Mouse (Mus musculus): ENCODE results near the gene Tyk2.

Tyk2 gene

GRCm38 (mm10) chr9:21107607-21108237 lies 23.3 kb downstream of the Tyk2 start:
- DNase-seq = no peak

DNA sequence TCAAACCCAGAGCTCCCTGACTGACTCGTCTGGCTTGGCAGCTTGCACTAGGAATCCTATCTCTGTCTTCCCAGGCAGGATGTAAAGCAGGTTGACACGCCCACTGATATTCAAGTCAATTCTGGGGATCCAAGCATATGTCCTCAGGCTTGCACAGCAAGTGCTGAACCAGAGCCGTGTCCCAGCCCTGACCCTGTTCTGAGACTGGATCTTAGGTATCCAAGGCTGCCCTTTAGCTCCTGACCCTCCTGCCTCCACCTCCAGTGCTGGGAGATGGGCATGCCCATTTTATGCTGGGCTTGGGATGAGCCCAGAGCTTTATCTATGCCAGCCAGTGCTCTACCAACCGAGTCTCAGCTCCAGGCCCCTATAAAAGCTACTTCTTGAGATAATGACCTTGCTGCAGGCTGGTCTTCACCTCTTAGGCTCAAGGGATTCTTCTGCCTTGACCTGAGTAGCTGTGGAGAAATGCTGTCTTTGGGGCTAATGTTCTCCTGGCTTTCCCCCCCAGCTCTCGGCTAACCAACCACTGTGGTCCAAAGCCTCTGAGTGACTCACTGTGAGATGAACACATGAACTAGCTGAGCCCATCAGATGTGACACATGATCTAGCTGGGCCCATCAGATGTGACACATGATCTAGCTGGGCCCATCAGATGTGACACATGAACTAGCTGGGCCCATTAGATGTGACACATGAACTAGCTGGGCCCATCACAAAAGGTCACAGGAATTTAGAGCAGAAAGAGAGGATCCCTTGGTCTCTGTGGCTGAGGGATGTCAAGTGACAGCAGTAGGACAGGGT lies 25.1 kb downstream of the Tyk2 start:
- DNase-seq = no peak

DNA sequence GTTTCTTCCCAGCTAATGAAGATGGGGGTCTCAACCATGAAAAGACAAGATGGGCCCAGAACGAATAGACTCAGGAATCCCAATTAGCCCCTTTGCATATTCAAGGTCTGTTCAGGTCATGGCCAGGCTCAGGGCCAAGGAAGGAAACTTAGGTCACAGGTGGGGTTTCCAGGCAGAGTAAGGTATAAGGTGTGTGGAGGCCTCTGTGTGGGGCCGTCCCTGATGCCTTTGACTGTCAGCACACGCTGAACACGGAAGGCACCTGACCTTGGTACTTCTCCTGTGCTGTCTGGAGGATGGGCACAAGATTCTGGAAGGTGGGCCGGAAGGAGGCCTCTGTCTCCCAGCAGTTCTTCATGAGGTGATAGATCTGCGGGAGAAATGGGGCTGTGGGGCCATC lies 26.2 kb downstream of the Tyk2 start:
- no peak for DNase-seq

- no peak for DNase-seq
These were observed 29.0 kb downstream of the Tyk2 start for GRCm38 (mm10) chr9:21102076-21102475.

DNA sequence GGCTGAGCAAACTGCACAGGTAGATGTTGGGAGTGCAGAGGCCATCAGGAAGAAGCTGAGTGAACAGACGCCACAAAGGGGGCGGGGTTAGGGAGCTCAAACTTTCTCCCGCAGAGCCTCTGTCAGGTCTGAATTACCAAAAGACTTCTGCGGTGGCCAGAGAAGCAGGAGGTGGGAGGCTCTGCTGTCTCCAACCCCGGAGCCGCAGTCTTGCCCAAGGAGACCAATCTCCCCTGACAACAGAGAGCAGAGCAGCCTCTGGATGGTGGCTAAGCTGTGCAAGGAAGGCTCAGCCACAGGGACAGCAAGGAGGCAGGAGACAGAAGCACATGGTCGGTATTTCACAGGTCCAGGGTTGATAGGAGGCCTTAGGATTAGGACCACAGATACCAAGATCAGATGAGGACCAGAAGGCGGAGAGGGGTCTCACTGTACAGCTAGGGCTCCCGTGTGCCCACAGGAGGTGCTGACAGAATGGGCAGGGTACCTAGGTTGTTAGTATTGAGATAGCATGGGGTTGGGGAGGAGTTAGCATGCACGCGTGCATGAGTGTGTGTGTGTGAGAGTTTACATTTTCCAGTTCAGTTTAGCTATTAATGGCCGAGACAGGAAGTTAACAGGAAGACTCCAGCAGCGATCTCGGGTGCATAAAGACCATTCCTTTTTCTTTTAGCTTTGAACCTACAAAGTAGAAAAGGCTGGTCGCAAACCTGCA lies 30.4 kb downstream of the Tyk2 start:
- no peak for DNase-seq

GRCm38 (mm10) chr9:21097793-21098192 lies 33.2 kb downstream of the Tyk2 start:
- DNase-seq = no peak

DNA sequence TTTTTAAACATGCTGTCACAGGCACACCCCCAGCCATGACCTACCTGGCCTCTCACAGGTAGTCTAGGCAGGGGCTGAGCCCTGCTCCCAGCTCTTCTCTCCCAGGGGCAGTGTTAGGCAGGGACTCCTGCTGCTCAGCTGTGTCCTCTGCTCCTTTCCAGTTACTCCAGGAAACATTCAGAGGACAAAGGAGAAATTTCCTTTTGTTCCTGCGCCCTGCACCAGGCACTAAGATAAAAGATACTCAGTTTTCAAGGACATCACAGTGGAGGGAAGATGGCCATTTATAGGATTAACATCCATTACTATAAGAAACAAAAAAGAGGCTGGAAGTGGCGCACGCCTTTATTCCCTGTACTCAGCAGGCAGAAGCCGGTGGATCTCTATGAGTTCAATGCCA lies 35.1 kb downstream of the Tyk2 start:
- DNase-seq = no peak

DNA sequence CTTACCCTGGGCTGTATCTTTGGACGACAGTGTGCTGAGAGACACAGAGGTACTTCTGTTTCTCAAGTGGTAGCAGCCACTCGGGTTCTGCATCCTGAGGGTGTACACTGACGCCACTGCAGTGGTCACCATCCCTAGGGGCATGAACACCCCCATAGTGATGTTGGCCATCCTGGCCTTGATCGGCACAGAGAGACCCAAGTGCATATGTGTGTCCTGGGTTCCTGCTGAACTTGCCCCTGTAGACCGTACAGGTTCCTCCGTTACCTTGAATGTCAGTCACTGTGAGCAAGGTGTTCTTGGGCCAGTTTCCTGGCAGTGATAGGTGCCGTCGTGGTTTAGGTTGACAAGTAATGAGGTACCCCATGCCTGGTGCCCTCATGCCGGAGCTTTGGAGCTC lies 37.6 kb downstream of the Tyk2 start:
- no peak for DNase-seq

DNA sequence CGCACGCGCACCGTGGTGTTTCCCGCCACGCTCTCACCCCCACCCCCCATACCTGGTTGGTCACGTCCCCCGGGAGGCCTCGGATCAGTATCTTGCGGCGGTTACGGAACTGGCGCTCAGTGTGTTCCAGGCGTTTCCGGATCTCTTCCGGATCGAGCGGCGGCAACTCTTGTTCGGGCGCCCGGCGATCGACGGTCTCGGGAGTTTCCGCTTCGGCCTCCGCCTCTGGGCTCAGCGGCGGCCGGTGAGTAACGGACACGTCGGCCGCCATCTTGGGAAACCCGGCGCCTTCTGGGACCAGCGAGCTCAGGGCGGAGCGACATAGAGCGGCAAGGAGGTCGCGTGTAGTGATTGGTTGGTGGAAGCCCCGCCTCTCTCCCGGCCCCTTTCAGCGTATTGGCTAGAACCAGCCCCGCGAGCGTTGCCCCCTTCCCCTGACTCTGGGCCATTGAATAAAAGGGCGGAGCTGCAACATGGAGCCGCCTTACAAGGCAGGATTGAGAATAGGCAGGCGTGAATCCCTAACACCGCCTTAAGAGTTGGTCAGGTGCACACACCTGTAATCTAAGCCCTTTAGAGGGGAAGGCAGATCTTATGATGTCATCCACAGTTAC lies 39.2 kb downstream of the Tyk2 start, which contains the start of the genes Gm38431 and Raver1:
Gene Gm38431 (minus strand): TSS at position 291 of the 614 bp plus-strand sequence.
Gene Raver1 (minus strand): TSS at position 302 of the 614 bp plus-strand sequence.
- DNase-seq = peak; percentile 94 to 96

- no peak for DNase-seq
These were observed 39.9 kb downstream of the Tyk2 start for GRCm38 (mm10) chr9:21090972-21091706.

DNA sequence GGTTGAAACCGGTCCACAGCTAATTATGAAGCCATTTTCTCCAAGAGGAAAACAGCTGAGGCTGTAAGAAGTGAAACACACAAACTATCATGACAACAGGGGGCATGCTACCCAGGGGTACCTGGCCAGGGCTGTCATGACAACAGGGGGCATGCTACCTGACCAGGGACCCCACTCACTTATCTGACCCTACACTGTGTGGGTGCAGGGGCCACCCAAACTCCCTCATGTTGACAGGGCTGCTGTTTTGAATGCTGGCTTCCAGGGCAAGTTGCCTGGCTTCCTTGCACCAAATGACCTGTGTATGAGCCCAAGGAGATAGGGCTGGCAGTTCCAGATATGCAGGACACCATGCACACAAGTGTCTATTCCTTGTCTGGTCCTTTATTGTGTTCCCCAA lies 40.5 kb downstream of the Tyk2 start:
- no peak for DNase-seq

DNA sequence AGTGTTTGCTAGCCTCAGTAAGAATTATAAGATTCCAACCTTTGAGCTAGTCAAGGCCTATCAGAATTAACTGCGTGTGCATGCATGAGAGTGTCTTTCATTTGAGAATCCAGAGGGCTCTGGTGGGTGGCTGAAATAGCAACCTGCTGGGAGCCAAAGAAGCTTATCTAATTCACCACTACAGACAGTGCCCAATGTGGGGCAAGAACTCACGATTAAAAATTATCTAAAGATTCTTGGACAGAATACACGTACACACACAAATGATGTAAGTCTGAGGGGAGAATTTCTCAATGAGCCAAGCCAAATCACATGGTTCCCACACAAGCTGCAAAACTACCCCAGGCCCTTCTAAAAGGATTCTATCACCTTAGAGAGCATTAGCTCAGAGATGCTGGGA lies 47.7 kb downstream of the Tyk2 start:
- DNase-seq = no peak

- no peak for DNase-seq
These were observed 49.9 kb downstream of the Tyk2 start for GRCm38 (mm10) chr9:21081127-21081526.

DNA sequence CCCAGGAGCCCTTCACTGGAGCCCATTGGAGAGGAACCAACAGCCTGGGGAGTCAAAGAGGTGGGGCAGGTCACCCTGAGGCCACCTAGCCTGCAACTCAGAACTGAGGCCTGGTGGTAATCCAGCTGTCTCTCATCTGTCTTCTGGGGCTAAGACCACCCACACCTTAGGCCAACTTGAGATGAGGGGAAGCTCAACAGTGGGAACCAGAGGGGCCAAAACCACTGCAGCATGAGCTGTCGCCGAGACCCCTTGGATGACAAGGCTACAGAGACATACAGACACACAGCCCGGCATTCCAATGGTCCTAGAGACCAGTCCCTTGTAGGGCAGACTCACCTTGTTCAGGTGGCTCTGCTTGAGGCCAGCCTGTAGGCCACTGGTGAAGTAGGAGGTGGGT lies 55.4 kb downstream of the Tyk2 start:
- no peak for DNase-seq

DNA sequence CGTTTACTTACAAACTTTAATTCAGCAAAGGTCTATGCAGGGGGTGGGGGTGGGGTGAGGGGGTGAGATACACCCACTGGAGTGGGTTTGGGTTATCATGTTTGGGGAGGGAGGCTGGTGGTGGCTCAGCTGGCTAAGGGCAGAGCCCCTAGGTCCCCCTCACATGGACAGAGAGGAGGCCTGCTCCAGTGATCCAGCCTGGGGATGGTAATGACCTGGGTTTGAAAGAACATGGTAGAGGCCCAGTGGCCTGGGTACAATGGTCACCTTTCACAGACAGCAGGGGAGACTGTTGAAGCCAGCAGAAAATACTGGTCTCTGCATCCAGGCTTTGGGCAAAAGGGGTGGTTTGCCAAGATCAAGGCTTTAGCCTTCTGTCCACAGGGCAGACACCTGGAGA lies 56.9 kb downstream of the Tyk2 start:
- DNase-seq = no peak

- peak; percentile 77 to 79 for DNase-seq
These were observed 57.8 kb downstream of the Tyk2 start, which contains the start of the genes Gm49373 and Fdx1l for GRCm38 (mm10) chr9:21073044-21073840. Gm49373 (minus strand) TSS chr9:21073096. Fdx1l (minus strand) TSS chr9:21073614.

DNA sequence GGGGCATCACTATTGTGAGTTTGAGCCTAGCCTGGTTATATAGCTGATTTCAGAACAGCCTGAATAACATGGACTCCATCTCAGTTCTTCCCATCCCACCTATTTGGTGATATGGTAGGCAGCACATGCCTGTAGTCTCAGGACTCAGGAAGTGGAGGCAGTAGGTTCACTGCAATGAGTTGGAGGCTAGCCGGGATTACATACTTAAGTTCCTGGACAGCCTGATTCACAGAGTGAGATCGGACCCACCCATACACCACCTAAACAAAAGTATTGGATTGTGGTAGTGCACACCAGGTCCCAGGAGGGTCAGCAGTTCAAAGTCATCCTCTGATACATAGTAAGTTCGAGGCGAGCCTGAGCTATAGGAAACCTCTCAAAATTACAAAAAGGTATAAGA lies 58.4 kb downstream of the Tyk2 start:
- no peak for DNase-seq

DNA sequence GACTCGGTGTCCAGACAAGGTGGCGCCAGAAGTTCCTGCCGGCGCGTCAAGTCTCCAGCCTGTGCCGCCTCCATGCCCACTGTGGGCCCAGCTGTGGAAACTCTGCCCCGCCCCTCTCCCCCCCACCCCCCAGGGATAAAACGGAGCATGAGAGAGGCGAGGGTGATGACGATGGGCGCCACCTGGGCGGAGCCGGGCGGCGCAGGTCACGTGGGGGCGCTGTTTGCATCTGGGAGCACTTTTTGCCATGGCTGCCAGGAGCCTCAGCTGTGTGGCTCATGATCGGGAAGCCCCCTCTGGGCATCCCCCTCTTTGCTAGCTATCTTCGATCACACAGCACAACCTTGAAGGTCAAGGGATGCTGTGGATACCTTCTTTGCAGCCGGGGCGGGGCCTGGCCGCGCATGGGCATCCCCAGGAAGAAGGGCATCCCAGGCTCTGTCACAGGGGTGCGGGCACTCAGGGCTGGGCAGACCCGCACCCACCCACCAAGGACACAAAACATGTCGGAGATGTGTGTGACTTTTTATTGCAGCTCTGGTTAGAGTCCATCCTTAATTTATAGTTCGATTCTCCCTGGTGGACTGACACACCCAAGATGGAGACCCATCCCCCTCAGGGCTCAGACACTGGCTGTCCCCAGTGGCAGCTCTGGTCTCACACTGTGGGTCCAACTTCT lies 63.9 kb downstream of the Tyk2 start, which contains the start of gene Zglp1:
Gene Zglp1 (minus strand): TSS at position 88 of the 679 bp plus-strand sequence.
- no peak for DNase-seq

GRCm38 (mm10) chr9:21062928-21063327 lies 68.1 kb downstream of the Tyk2 start:
- DNase-seq = no peak
